Mouse (Mus musculus) layer of hippocampus, adult 18-20 months (tissue): ENCODE measurements around the gene Cnot3. TPM values are rescaled to one million over a fixed set of nuclear protein-coding genes. Genes with fewer than 3 reads are reported as not detected.
"Not testable (repeated sequence)": the region's sequence is repeated elsewhere in the genome, so short reads cannot be mapped to it uniquely, and the experiment has no call there.

Source experiments
- DNase-seq, 2 experiments: peaks; one replicate each; pipeline ENCODE4 v3.0.0; 2022; ENCODE audit warnings: low spot score in 2 of 2
- long read RNA-seq: library from polyadenylated mRNA; stranded (forward); transcript quantifications from one replicate; pipeline ENCODE4 v2.0.0, GENCODE M21; 2021
- total RNA-seq, 2 experiments: library from RNA; stranded (reverse); gene quantifications; 2 replicates each; pipeline ENCODE4 v1.2.3; 2021

The Cnot3 gene
- total RNA-seq: 10 to 100 TPM; 59.1 to 60.6 TPM
- long read RNA-seq, full-length matches to known transcripts: 44 of 90 reads
- long read RNA-seq, partial matches to known transcripts: 8 of 90 reads
- long read RNA-seq, other reads (novel, unspliced or antisense): 38 of 90 reads

GRCm38 (mm10) chr7:3644672-3645487 is at the start of gene Cnot3:
Cnot3 (plus strand) TSS chr7:3645268.
- DNase-seq: peak; percentile 99

DNA sequence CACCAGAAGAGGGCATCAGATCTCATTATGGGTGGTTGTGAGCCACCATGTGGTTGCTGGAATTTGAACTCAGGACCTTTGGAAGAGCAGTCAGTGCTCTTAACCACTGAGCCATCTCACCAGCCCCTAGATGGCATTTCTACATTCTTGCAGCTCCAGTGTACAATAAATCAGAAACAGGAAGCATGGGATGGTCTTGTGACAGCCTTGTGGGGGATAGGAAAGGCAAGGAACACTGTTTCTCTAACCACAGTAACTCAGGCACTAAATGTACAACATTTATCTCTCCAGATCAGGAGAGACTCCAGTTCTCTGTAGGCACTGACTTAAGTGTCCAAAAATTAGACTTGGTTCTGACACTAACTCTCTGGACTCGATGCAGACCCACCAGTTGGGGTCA is 47.3 kb upstream of the Cnot3 start:
- DNase-seq: not testable (repeated sequence)

DNA sequence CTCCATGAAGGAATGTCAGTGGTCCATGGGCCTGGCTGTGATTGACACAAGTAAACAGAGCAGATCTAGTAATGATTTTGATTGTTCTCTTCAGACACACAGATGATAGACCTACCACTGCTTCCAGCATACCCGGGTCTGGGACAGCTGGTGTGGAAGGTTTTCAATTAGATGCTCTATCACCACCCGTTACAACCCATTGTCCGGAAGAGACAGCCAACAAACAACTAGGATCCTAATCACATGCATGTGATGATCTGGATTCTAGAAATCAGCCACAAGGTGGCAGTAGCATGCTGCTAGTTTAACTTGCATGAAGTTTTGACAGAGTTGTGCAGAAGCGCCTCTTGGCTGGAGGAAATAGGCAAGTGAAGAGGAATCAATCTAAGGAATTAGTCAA is 43.9 kb upstream of the Cnot3 start:
- DNase-seq: peak; percentile 47 to 88

- DNase-seq: no peak
Measured at GRCm38 (mm10) chr7:3606798-3607197, 38.3 kb upstream of the Cnot3 start.

DNA sequence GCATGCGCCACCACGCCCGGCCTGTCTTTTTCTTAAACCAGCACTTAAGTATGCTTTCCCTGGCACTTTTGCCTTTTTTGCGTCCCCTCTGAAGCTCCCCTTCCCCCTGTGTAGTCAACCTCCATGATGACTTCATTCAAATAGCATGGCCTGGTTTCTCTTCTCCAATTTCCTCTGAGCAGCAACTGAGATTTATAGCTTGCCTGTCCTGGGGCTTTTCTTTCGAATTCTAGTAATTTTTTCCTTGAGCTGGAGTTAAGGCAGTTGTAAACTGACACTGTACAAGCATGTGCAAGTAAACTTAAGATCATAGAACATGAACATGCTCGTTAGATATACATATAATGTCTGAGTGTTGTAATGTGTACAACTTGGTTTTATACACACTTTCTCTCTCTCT is 37.7 kb upstream of the Cnot3 start:
- DNase-seq: no peak

DNA sequence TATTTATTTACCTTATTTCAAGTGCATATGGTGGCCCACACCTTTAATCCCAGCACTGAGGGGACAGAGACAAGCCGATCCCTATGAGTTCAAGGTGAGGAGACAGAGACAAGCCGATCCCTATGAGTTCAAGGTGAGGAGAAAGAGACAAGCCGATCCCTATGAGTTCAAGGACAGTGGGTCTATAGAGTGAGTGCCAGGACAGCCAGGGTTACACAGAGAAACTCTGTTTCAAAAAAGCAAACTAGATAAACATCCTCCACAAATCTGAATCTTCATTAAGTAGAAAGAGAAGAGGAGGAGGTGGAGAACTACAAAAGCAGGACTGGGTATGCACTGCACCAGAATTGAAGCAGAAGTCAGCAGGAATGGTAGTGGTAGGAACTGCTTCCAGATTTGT is 36.4 kb upstream of the Cnot3 start:
- no peak for DNase-seq

GRCm38 (mm10) chr7:3609082-3609481 is 36.0 kb upstream of the Cnot3 start:
- no peak for DNase-seq

DNA sequence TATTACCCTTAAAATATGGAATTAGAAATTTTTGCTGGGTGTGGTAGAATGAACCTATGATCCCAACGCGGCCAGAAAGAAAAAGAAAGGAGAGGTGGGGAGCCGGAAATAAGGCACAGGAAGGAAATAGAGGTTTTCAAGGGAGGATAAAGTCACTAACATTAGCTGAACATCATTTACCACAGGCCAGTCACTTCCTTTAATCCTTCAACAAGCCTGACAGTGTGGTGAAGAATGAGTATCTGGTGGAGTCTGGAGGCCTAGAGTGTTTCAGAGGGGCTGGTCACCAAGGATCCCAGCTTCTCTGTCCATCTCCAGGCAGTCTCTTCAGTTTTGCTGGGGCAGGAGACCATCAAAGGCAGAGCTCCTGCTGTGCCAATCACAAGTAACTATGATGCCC is 34.6 kb upstream of the Cnot3 start:
- DNase-seq: no peak

- DNase-seq: no peak
Measured at GRCm38 (mm10) chr7:3611006-3611405, 34.1 kb upstream of the Cnot3 start.

DNA sequence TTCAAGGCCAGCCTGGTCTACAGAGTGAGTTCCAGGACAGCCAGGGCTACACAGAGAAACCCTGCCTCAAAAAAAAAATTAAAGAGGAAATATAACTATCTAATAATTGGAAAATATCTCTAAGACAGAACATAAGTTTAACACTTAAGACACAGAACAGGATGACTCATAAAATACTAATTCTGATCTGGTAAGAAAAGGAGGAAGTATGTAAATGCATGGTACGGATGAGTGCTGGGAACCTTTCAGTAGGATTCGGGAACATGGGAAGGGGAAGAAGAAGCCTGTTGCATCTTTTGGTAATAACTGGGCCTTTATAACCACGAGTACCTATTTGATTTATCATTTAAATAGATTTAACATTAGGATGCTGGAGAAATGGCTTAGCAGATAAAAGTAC is 31.0 kb upstream of the Cnot3 start:
- DNase-seq: no peak

- DNase-seq: no peak
Measured at GRCm38 (mm10) chr7:3616057-3616388, 29.0 kb upstream of the Cnot3 start, which contains the start of gene Oscar. Oscar (minus strand) TSS chr7:3616157.

GRCm38 (mm10) chr7:3616389-3617241 is 28.5 kb upstream of the Cnot3 start:
- no peak for DNase-seq

DNA sequence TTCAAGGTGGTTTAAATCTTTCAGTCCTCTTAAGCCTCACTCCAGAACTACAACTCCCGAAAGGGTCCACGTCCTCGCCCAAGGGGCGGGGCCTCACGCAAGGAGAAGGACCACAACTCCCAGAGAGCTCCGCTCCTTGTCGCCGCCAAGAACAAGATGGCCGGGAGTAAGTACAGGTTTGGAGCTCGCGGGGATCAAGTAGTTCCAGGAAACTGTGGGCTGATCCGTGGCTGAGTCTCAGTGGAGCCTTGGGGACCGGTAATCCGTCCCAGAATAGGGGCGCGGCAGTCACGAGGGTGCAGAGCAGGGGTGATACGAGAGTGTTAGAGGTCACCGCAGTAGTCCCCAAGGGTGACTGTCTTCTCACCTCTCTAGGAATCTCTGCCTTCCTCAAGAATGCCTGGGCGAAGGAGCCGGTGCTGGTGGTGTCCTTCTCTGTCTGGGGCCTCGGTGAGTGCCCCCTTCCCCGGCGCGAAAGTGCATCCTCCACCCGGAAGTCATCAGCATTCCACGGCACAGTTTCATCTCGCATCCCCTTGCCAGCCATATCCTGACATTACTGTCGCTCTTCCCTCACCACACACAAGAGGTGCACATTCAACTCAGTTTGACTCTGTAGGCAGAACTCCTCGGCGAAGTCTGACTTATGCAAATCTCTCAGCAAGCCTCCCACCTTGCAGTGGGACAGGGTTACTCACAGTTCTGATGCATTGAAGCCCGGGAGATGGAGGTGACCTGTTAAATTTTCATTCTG is 27.6 kb upstream of the Cnot3 start, which contains the start of gene Ndufa3:
TSS of gene Ndufa3 (plus strand) at position 132 of the 754 bp plus-strand sequence.
- peak; percentile 86 to 90 for DNase-seq

DNA sequence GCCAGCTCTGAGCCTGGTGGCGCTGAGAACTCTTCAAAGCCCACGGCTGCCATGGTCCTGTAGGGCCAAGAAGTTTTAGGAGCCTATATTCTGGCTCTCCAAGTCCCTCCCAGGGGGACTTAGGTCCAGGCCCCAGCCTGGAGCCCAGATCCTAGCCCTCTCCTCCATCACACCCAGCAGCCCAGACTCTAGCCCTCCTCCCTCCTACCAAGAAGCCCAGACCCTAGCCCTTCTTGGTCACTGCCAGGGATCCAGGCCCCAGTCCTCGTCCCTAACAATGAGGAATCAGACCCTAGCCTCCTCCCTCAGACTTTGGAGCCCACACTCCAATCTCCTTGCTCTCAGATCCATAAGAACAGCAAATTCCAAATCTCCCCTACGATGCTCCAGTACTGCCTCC is 16.0 kb upstream of the Cnot3 start:
- DNase-seq: no peak

- peak; percentile 94 to 97 for DNase-seq
Measured at GRCm38 (mm10) chr7:3629543-3630477, 15.3 kb upstream of the Cnot3 start, which contains the start of the genes Tfpt and Prpf31. Tfpt (minus strand) TSS chr7:3629929. Prpf31 (plus strand) TSS chr7:3629985.

GRCm38 (mm10) chr7:3630478-3630815 is 14.6 kb upstream of the Cnot3 start:
- no peak for DNase-seq

GRCm38 (mm10) chr7:3643412-3643811 is 1.7 kb upstream of the Cnot3 start:
- DNase-seq: no peak

- DNase-seq: no peak
Measured at GRCm38 (mm10) chr7:3643843-3644242, 1.2 kb upstream of the Cnot3 start.

GRCm38 (mm10) chr7:3644348-3644671 is 758 bp upstream of the Cnot3 start:
- peak in 1 of 2 experiments; percentile 11 for DNase-seq

DNA sequence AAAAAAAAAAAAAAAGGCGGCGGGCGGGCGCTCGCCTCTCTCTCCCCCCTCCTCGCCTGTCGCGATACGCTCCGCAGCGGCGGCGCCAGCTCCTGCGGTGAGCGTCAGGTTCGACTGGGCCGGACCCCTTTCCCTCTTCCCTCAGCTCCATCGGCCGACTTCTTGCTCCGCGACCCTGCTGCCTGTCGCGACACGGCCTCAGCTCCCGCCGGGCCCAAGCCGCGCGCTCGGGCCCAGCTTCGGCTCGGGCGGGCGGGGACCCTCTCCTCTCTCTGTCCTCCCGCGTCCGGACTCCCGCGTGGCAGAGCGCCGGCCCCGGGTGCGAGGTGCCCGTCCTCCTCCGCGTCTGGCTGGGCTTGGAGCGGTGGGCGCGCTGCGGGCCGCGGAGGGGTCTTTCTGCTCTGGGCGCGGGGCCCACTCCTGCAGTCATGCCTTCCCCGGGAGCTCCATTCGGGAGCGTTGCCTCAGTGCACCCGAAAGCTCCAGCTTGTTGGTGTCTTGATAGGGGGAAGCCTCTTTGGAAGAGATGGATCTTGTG is 489 bp downstream of the Cnot3 start:
- DNase-seq: no peak
